Mouse (Mus musculus) lung, postnatal 0 days (tissue): ENCODE results near the gene Ncf2.

ENCODE experiments used
- CTCF ChIP-seq: IDR thresholded peaks from 2 replicates; pipeline ENCODE4 v1.5.1; 2016; ENCODE audit warnings: antibody characterized with exemption, mild to moderate bottlenecking
- EP300 ChIP-seq: IDR thresholded peaks from 2 replicates; pipeline ENCODE4 v1.6.1; 2016; ENCODE audit warnings: antibody characterized with exemption, mild to moderate bottlenecking, control low read depth

- TF ChIP-seq EP300, result peak; percentile 18; the same call in 1 of the 2 replicates
- no peak for TF ChIP-seq CTCF
These were observed 13.0 kb upstream of the Ncf2 start for GRCm38 (mm10) chr1:152786953-152787352.
